Mouse (Mus musculus) olfactory bulb, adult 2 months (tissue): ENCODE data around the gene Rfx4.

ENCODE experiments used
- CTCF ChIP-seq: fragments of 200-500 bp; IDR thresholded peaks from 2 replicates; pipeline ENCODE4 v1.5.1; 2012; ENCODE audit warnings: low read depth, mild to moderate bottlenecking, low read length, moderate library complexity; ENCODE audit not compliant: insufficient read depth
- POLR2A ChIP-seq: fragments of 200-500 bp; IDR thresholded peaks from 2 replicates; pipeline ENCODE4 v1.6.1; 2012; ENCODE audit warnings: mild to moderate bottlenecking, low read depth, low read length, moderate library complexity; ENCODE audit not compliant: insufficient read depth

GRCm38 (mm10) chr10:84791181-84791580 is 35.3 kb downstream of the Rfx4 start:
- TF ChIP-seq POLR2A = no peak
- no peak for TF ChIP-seq CTCF
